Mouse (Mus musculus): ENCODE results near the gene Slc41a3.
A peak's percentile ranks its signal among the peaks of the same experiment; 100 is the strongest.

Slc41a3 gene

GRCm38 (mm10) chr6:90604533-90605297, at the start of gene Slc41a3:
Gene Slc41a3, plus strand, starts transcription at chr6:90604725.
- DNase-seq (ENCODE audit: low spot score), result peak; percentile 61

- DNase-seq (ENCODE audit: low spot score), result no peak
Observed at GRCm38 (mm10) chr6:90556534-90557058, 47.9 kb upstream of the Slc41a3 start.

GRCm38 (mm10) chr6:90557077-90557476, 47.4 kb upstream of the Slc41a3 start:
- DNase-seq (ENCODE audit: low spot score), result no peak

GRCm38 (mm10) chr6:90557829-90558693, 46.5 kb upstream of the Slc41a3 start:
- DNase-seq (ENCODE audit: low spot score), result no peak

GRCm38 (mm10) chr6:90560390-90561058, 44.0 kb upstream of the Slc41a3 start:
- DNase-seq (ENCODE audit: low spot score), result no peak

- no peak for DNase-seq (ENCODE audit: low spot score)
Observed at GRCm38 (mm10) chr6:90561234-90561781, 43.2 kb upstream of the Slc41a3 start.

GRCm38 (mm10) chr6:90564240-90564639, 40.3 kb upstream of the Slc41a3 start:
- no peak for DNase-seq (ENCODE audit: low spot score)

- no peak for DNase-seq (ENCODE audit: low spot score)
Observed at GRCm38 (mm10) chr6:90565357-90566215, 38.9 kb upstream of the Slc41a3 start.

- no peak for DNase-seq (ENCODE audit: low spot score)
Observed at GRCm38 (mm10) chr6:90567486-90567885, 37.0 kb upstream of the Slc41a3 start.

- no peak for DNase-seq (ENCODE audit: low spot score)
Observed at GRCm38 (mm10) chr6:90567928-90568327, 36.6 kb upstream of the Slc41a3 start.

GRCm38 (mm10) chr6:90568721-90569120, 35.8 kb upstream of the Slc41a3 start:
- no peak for DNase-seq (ENCODE audit: low spot score)

- no peak for DNase-seq (ENCODE audit: low spot score)
Observed at GRCm38 (mm10) chr6:90569736-90570383, 34.7 kb upstream of the Slc41a3 start.

GRCm38 (mm10) chr6:90570392-90570791, 34.1 kb upstream of the Slc41a3 start:
- no peak for DNase-seq (ENCODE audit: low spot score)

- DNase-seq (ENCODE audit: low spot score), result peak; percentile 29
Observed at GRCm38 (mm10) chr6:90575261-90575715, 29.2 kb upstream of the Slc41a3 start.

- no peak for DNase-seq (ENCODE audit: low spot score)
Observed at GRCm38 (mm10) chr6:90578174-90578573, 26.4 kb upstream of the Slc41a3 start.

GRCm38 (mm10) chr6:90582331-90582730, 22.2 kb upstream of the Slc41a3 start:
- no peak for DNase-seq (ENCODE audit: low spot score)

GRCm38 (mm10) chr6:90588113-90588512, 16.4 kb upstream of the Slc41a3 start:
- no peak for DNase-seq (ENCODE audit: low spot score)

GRCm38 (mm10) chr6:90590707-90591106, 13.8 kb upstream of the Slc41a3 start:
- no peak for DNase-seq (ENCODE audit: low spot score)

GRCm38 (mm10) chr6:90594972-90595371, 9.6 kb upstream of the Slc41a3 start:
- DNase-seq (ENCODE audit: low spot score), result no peak

- no peak for DNase-seq (ENCODE audit: low spot score)
Observed at GRCm38 (mm10) chr6:90597060-90597459, 7.5 kb upstream of the Slc41a3 start.
